Mouse (Mus musculus) A20 (cell line): Measurements from ENCODE around the gene 1700123K08Rik.
"Not testable (repeated sequence)": the region's sequence is repeated elsewhere in the genome, so short reads cannot be mapped to it uniquely, and the experiment has no call there.

ENCODE experiments used
- DNase-seq: peaks from one replicate; pipeline ENCODE4 v3.0.0-alpha.2; 2011; ENCODE audit warnings: low read depth, low spot score

1700123K08Rik gene

GRCm38 (mm10) chr5:138564612-138565011 lies at the start of gene 1700123K08Rik:
Gene 1700123K08Rik (minus strand): TSS chr5:138564712.
- DNase-seq, result not testable (repeated sequence)

- DNase-seq, result no peak
Measured at GRCm38 (mm10) chr5:138587396-138587795, 22.9 kb upstream of the 1700123K08Rik start.

- peak; percentile 43 for DNase-seq
Measured at GRCm38 (mm10) chr5:138571623-138572022, 7.1 kb upstream of the 1700123K08Rik start.

- DNase-seq, result peak; percentile 23
Measured at GRCm38 (mm10) chr5:138552718-138553117, 11.8 kb downstream of the 1700123K08Rik start.

GRCm38 (mm10) chr5:138532491-138532890 lies 32.0 kb downstream of the 1700123K08Rik start:
- DNase-seq, result no peak
